Mouse (Mus musculus) adrenal gland, postnatal 25 days (tissue): ENCODE results near the gene Cyp2j8. TPM values are rescaled to one million over a fixed set of nuclear protein-coding genes. Genes with fewer than 3 reads are reported as not detected.
"Not testable (repeated sequence)": the region's sequence is repeated elsewhere in the genome, so short reads cannot be mapped to it uniquely, and the experiment has no call there.

Source experiments
- DNase-seq: peaks from one replicate; pipeline ENCODE4 v3.0.0; 2021; ENCODE audit warnings: mixed read lengths
- long read RNA-seq: library from polyadenylated mRNA; stranded (forward); transcript quantifications from one replicate; pipeline ENCODE4 v2.0.0, GENCODE M21; 2021
- total RNA-seq: library from RNA; stranded (reverse); gene quantifications from 2 replicates; pipeline ENCODE4 v1.2.3, GENCODE M21; 2021

The Cyp2j8 gene
- total RNA-seq = not detected in 2 replicates
- long read RNA-seq = 0 reads

- DNase-seq = no peak
Measured at GRCm38 (mm10) chr4:96507286-96507685, at the start of gene Cyp2j8. Cyp2j8 (minus strand) TSS chr4:96507386.

DNA sequence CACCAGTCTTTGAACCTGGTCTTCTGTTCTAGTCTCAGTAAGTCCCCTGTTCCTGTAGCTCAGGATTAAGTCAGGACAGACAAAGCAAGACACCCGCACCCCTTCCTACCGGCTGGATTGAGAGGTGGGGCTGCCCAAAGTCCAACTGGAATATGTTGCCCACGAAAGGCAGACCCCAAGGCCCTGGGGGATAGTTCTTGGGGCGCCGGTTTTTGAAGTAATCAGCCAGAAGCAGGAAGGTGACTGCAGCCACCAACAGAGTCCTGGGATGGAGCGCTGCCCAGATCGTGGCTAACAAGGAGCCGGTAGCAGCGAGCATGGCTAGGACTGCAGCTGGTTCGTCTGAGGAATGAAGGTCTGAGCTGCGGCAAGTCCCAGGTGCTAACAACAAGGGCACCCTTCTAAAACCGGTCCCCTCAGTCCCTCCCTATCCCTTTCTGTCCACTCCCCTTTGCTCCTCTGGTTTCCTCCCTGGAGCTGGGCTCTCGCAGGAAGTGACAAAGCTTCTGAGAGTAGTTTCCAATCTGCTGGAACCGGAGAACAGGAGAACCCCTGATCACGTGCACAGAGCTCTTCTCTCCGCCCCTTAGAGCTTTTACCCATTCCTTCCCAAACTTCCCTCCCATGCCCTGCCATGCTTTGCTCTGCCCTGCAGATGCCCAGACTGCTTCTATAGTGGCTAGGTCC is 46.1 kb upstream of the Cyp2j8 start, which contains the start of gene Cyp2j6:
Cyp2j6 (minus strand) TSS at position 529 of the 687 bp plus-strand sequence.
- peak; percentile 27 for DNase-seq

DNA sequence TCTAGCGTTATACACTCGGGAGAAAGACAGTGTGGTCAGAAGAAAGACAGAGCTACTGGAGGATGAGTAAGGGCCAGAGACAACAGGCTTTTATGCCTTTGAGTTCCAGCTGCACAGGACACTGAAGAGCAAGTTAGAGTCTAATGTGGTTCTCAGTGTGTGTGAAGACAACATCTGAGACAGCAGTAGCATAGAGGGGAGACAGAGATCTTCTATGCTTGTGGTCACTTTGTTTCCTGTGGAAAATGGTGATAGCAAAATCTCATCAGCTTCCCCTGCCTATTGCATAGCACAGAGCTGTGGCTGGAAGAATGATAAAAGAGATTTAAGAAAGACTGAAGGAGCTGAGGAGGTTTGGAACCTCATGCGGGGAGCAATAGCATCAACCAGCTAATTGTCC is 44.4 kb upstream of the Cyp2j8 start:
- DNase-seq = no peak

GRCm38 (mm10) chr4:96545976-96546375 is 38.8 kb upstream of the Cyp2j8 start:
- DNase-seq = no peak

GRCm38 (mm10) chr4:96525772-96526171 is 18.6 kb upstream of the Cyp2j8 start:
- no peak for DNase-seq

DNA sequence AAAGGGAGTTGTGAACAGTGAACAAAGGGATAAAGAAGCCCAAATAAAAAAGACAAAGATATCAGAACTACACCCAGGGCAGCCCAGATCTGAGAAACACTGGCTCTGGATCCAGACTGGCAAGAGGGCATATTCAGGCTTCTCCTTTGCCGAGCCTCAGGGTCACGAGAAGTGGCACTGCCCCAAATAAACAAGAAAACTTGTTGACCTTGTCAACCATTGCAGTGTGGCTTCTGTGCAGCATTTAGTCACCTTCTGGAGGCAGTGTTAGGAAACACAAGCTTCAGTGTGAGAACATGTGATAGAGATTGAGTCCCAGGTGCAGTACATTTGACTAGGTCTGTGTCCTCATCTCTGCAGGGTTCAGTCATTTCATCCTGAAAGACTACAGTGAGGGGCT is 15.1 kb upstream of the Cyp2j8 start:
- DNase-seq = peak; percentile 10

- no peak for DNase-seq
Measured at GRCm38 (mm10) chr4:96510083-96510482, 2.9 kb upstream of the Cyp2j8 start.

DNA sequence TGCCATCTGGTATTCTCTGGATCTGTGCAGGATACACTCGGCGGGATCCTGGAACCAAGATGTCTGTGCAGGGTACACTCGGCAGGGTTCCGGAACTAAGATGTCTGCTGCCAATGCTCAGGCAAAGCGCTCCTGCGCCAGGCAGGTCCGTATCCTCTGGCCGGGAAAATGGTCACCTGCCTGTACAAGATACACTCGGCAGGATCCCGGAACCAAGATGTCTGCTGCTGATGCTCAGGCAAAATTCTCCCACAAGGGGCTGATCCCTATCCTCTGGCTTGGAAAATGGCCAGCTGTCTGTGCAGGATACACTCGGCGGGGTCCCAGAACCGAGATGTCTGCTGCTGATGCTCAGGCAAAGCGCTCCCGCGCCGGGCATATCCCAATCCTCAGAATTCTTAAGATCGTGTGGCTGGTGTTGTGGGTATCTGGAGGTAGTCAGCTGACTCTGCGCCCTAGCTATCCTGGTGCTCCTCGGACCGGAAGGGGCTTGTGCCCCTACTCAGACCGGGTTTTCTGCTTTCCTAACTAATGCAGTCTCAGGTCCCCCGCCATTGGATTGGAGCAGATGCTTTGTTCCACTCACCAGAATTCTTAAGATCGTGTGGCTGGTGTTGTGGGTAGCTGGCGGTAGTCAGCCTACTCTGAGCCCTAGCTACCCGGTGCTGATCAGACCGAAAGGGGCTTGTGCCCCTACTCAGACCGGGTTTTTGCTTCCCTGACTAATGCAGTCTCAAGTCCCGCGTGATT is 43.7 kb downstream of the Cyp2j8 start:
- DNase-seq = not testable (repeated sequence)

Other genes starting within 250 kb of the Cyp2j8 start
- gene Cyp2j11, start 158.7 kb downstream of the Cyp2j8 start, total RNA-seq = not detected in 2 replicates
- gene Cyp2j6, start 46.3 kb upstream of the Cyp2j8 start, total RNA-seq = 5.9 and 7.3 TPM in 2 replicates
- 0.90 and 1.1 TPM in 2 replicates for gene Cyp2j9, start 84.2 kb upstream of the Cyp2j8 start, total RNA-seq
- 2.6 TPM in 1 of 2 replicates, not detected in the other for gene Cyp2j5, start 156.8 kb upstream of the Cyp2j8 start, total RNA-seq